Mouse (Mus musculus) MEL (cell line): Measurements from ENCODE around the gene Mfsd4b3. TPM values are rescaled to one million over a fixed set of nuclear protein-coding genes. Genes with fewer than 3 reads are reported as not detected.

Experiments
- DNase-seq: peaks from one replicate; pipeline ENCODE4 v3.0.0; 2011; ENCODE audit warnings: low read depth, low spot score
- H3K27ac ChIP-seq: 2 replicates; pipeline ENCODE4 v1.5.1; 2012; ENCODE audit warnings: low read depth, mild to moderate bottlenecking, control low read depth, low read length, moderate library complexity; ENCODE audit not compliant: control insufficient read depth
- H3K27me3 ChIP-seq, 2 experiments: fragments of 150-350 bp in 1 of 2; sonication (generic) in 1 of 2; 2 replicates each; pipeline ENCODE4 v1.6.1; 2012; ENCODE audit warnings: low read length in 2 of 2, mild to moderate bottlenecking in 2 of 2, improper control_type of control experiment in 1 of 2, moderate library complexity in 1 of 2; ENCODE audit not compliant: insufficient read depth in 2 of 2, control insufficient read depth in 1 of 2
- H3K36me3 ChIP-seq, 2 experiments: 2 replicates each; pipeline ENCODE4 v1.6.1; 2012 to 2014; ENCODE audit warnings: low read length in 2 of 2, improper control_type of control experiment in 1 of 2, inconsistent platforms in 1 of 2, mild to moderate bottlenecking in 1 of 2; ENCODE audit not compliant: insufficient read depth in 2 of 2, control insufficient read depth in 1 of 2
- H3K4me1 ChIP-seq, 2 experiments: fragments of 150-350 bp in 1 of 2; sonication (generic) in 1 of 2; 2 replicates each; pipeline ENCODE4 v1.6.1; 2012; ENCODE audit warnings: low read length in 2 of 2, improper control_type of control experiment in 1 of 2, mild to moderate bottlenecking in 1 of 2; ENCODE audit not compliant: insufficient read depth in 2 of 2, control insufficient read depth in 1 of 2
- H3K4me3 ChIP-seq, 2 experiments: fragments of 150-350 bp in 1 of 2; sonication (generic) in 1 of 2; 2 replicates each; pipeline ENCODE4 v1.5.1; 2012; ENCODE audit warnings: low read depth in 2 of 2, low read length in 2 of 2, mild to moderate bottlenecking in 2 of 2, moderate library complexity in 2 of 2, control low read depth in 1 of 2, improper control_type of control experiment in 1 of 2; ENCODE audit not compliant: control insufficient read depth in 1 of 2, insufficient read depth in 1 of 2
- H3K79me2 ChIP-seq: 2 replicates; pipeline ENCODE4 v1.6.1; 2012; ENCODE audit warnings: mild to moderate bottlenecking, low read length, moderate library complexity; ENCODE audit not compliant: control insufficient read depth, poor library complexity, insufficient read depth
- H3K9ac ChIP-seq: 2 replicates; pipeline ENCODE4 v1.6.1; 2012; ENCODE audit warnings: low read depth, mild to moderate bottlenecking, control low read depth, low read length, moderate library complexity; ENCODE audit not compliant: control insufficient read depth, poor library complexity, severe bottlenecking
- H3K9me3 ChIP-seq: fragments of 150-350 bp; sonication (generic); replicated peaks from 2 replicates; pipeline ENCODE4 v1.6.1; 2012; ENCODE audit warnings: mild to moderate bottlenecking, low read length, improper control_type of control experiment, moderate library complexity; ENCODE audit not compliant: insufficient read depth
- BHLHE40 ChIP-seq: IDR thresholded peaks from 2 replicates; pipeline ENCODE4 v1.6.1; 2012; ENCODE audit warnings: low read depth, mild to moderate bottlenecking, inconsistent platforms, low read length, improper control_type of control experiment, borderline replicate concordance
- CHD1 ChIP-seq: IDR thresholded peaks from 2 replicates; pipeline ENCODE4 v1.6.1; 2012; ENCODE audit warnings: low read depth, mild to moderate bottlenecking, inconsistent platforms, low read length, improper control_type of control experiment
- CHD2 ChIP-seq: IDR thresholded peaks from 2 replicates; pipeline ENCODE4 v1.6.1; 2011; ENCODE audit warnings: low read length, improper control_type of control experiment
- CTCF ChIP-seq, 3 experiments: IDR thresholded peaks in 2 of 3; conservative IDR thresholded peaks in 1 of 3; 2 replicates each; pipeline ENCODE4 v1.5.1; 2011 to 2012; ENCODE audit warnings: low read length in 3 of 3, low read depth in 2 of 3, mild to moderate bottlenecking in 2 of 3, improper control_type of control experiment in 1 of 3, inconsistent platforms in 1 of 3, mixed read lengths in 1 of 3, moderate library complexity in 1 of 3; ENCODE audit not compliant: control insufficient read depth in 1 of 3, insufficient read depth in 1 of 3, poor library complexity in 1 of 3, severe bottlenecking in 1 of 3
- E2F4 ChIP-seq: IDR thresholded peaks from 2 replicates; pipeline ENCODE4 v1.6.1; 2011; ENCODE audit warnings: low read depth, low read length, improper control_type of control experiment, borderline replicate concordance
- EP300 ChIP-seq, 2 experiments: IDR thresholded peaks; 2 replicates each; pipeline ENCODE4 v1.6.1; 2011; ENCODE audit warnings: improper control_type of control experiment in 2 of 2, low read length in 2 of 2, low read depth in 1 of 2, mild to moderate bottlenecking in 1 of 2
- ETS1 ChIP-seq: IDR thresholded peaks from 2 replicates; pipeline ENCODE4 v1.6.1; 2012; ENCODE audit warnings: low read depth, mild to moderate bottlenecking, inconsistent platforms, low read length, improper control_type of control experiment, moderate library complexity
- GABPA ChIP-seq: IDR thresholded peaks from 2 replicates; pipeline ENCODE4 v1.6.1; 2012; ENCODE audit warnings: low read depth, mild to moderate bottlenecking, inconsistent platforms, low read length, improper control_type of control experiment, moderate library complexity
- GATA1 ChIP-seq: IDR thresholded peaks from 2 replicates; pipeline ENCODE4 v1.6.1; 2011; ENCODE audit warnings: low read depth, low read length, improper control_type of control experiment
- MAFK ChIP-seq: IDR thresholded peaks from 2 replicates; pipeline ENCODE4 v1.6.1; 2011; ENCODE audit warnings: low read depth, mild to moderate bottlenecking, low read length, improper control_type of control experiment, borderline replicate concordance
- MAZ ChIP-seq: IDR thresholded peaks from 2 replicates; pipeline ENCODE4 v1.6.1; 2012; ENCODE audit warnings: low read depth, mild to moderate bottlenecking, inconsistent platforms, low read length, improper control_type of control experiment
- MEF2A ChIP-seq: IDR thresholded peaks from 2 replicates; pipeline ENCODE4 v1.6.1; 2014; ENCODE audit warnings: low read depth, mild to moderate bottlenecking, inconsistent platforms, low read length, improper control_type of control experiment; ENCODE audit not compliant: poor library complexity, insufficient replicate concordance, severe bottlenecking; ENCODE audit errors: extremely low read depth
- MXI1 ChIP-seq: IDR thresholded peaks from 2 replicates; pipeline ENCODE4 v1.6.1; 2011; ENCODE audit warnings: mild to moderate bottlenecking, low read depth, low read length, improper control_type of control experiment
- NELFE ChIP-seq: IDR thresholded peaks from 2 replicates; pipeline ENCODE4 v1.6.1; 2011; ENCODE audit warnings: low read depth, low read length, improper control_type of control experiment
- POLR2A ChIP-seq, 2 experiments: IDR thresholded peaks; 2 replicates each; pipeline ENCODE4 v1.6.1; 2011 to 2012; ENCODE audit warnings: low read length in 2 of 2, mild to moderate bottlenecking in 2 of 2, control low read depth in 1 of 2, improper control_type of control experiment in 1 of 2, low read depth in 1 of 2, moderate library complexity in 1 of 2; ENCODE audit not compliant: control insufficient read depth in 1 of 2, insufficient read depth in 1 of 2, poor library complexity in 1 of 2
- POLR2AphosphoS5 ChIP-seq: IDR thresholded peaks from 2 replicates; pipeline ENCODE4 v1.6.1; 2012; ENCODE audit warnings: low read depth, borderline replicate concordance, mild to moderate bottlenecking, inconsistent platforms, low read length, moderate library complexity, mixed read lengths
- RCOR1 ChIP-seq: IDR thresholded peaks from 2 replicates; pipeline ENCODE4 v1.6.1; 2012; ENCODE audit warnings: low read depth, mild to moderate bottlenecking, inconsistent platforms, low read length, improper control_type of control experiment
- SIN3A ChIP-seq: IDR thresholded peaks from 2 replicates; pipeline ENCODE4 v1.6.1; 2012; ENCODE audit warnings: low read length, improper control_type of control experiment, inconsistent platforms
- SMC3 ChIP-seq: IDR thresholded peaks from 2 replicates; pipeline ENCODE4 v1.6.1; 2011; ENCODE audit warnings: low read depth, low read length, improper control_type of control experiment
- TAL1 ChIP-seq: IDR thresholded peaks from 2 replicates; pipeline ENCODE4 v1.6.1; 2012; ENCODE audit warnings: mild to moderate bottlenecking, inconsistent platforms, low read length, moderate library complexity, mixed read lengths
- TCF12 ChIP-seq: IDR thresholded peaks from 2 replicates; pipeline ENCODE4 v1.6.1; 2014; ENCODE audit warnings: low read depth, mild to moderate bottlenecking, inconsistent platforms, low read length, improper control_type of control experiment, moderate library complexity
- USF1 ChIP-seq: IDR thresholded peaks from 2 replicates; pipeline ENCODE4 v1.6.1; 2014; ENCODE audit warnings: low read depth, mild to moderate bottlenecking, inconsistent platforms, low read length, improper control_type of control experiment, moderate library complexity
- USF2 ChIP-seq, 2 experiments: IDR thresholded peaks; 2 replicates each; pipeline ENCODE4 v1.6.1; 2011 to 2012; ENCODE audit warnings: improper control_type of control experiment in 2 of 2, low read length in 2 of 2, borderline replicate concordance in 1 of 2, inconsistent platforms in 1 of 2, low read depth in 1 of 2, mild to moderate bottlenecking in 1 of 2; ENCODE audit not compliant: insufficient read depth in 1 of 2
- ZC3H11A ChIP-seq: IDR thresholded peaks from 2 replicates; pipeline ENCODE4 v1.6.1; 2012; ENCODE audit warnings: low read depth, mild to moderate bottlenecking, inconsistent platforms, low read length, improper control_type of control experiment
- ZKSCAN1 ChIP-seq: IDR thresholded peaks from 2 replicates; pipeline ENCODE4 v1.6.1; 2012; ENCODE audit warnings: low read depth, mild to moderate bottlenecking, inconsistent platforms, low read length, improper control_type of control experiment, moderate library complexity
- ZMIZ1 ChIP-seq: IDR thresholded peaks from 2 replicates; pipeline ENCODE4 v1.6.1; 2012; ENCODE audit warnings: low read depth, mild to moderate bottlenecking, inconsistent platforms, low read length, improper control_type of control experiment, moderate library complexity
- polyA plus RNA-seq, 2 experiments: library from polyadenylated mRNA; stranded (reverse) in 1 of 2; unstranded in 1 of 2; fragments of >175 nt in 1 of 2; fragments of >200 nt in 1 of 2; gene quantifications; 2 replicates each; pipeline versions ENCODE4 v1.2.1 to v1.2.4; 2012; ENCODE audit warnings: low replicate concordance in 2 of 2, low read depth in 1 of 2; ENCODE audit not compliant: insufficient read length in 2 of 2, insufficient read depth in 1 of 2, missing spikeins in 1 of 2
- total RNA-seq: library from RNA; depleted of rRNA; stranded (reverse); fragments of 300-350 nt; gene quantifications from 2 replicates; pipeline ENCODE4 v1.2.3, GENCODE M21; 2012

Gene Mfsd4b3
- total and polyA plus RNA-seq, 3 experiments, result not detected

DNA sequence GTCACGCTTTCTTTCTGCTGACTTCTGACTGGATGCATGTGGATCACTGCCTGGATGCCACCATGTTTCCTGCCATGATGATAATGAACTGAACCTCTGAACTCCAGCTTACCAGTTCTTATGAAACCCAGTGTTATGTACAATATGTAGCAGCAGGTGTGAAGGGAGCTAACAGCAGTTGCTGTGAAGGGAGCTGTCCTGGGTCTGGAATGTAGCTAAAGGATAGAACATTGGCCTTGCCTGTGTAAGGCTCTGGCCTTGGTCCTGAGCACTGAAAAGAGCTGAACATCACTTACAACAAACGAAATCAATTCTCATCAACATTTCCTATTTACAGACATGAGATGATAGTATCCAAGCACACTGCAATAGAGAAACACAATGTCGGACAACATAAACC, 7.6 kb upstream of the Mfsd4b3 start:
- Histone ChIP-seq H3K36me3 (no peaks in the 10 kb centered on the region), H3K4me3 (no peak overlapping the region), H3K9me3 (no peaks in the 10 kb centered on the region), H3K4me1 (no peaks in the 10 kb centered on the region), H3K79me2 (no peaks in the 10 kb centered on the region), H3K9ac (no peak overlapping the region), H3K27me3 (no peaks in the 10 kb centered on the region), H3K27ac (no peak overlapping the region)
- DNase-seq, result peak; percentile 63
- peak; percentile 86 for TF ChIP-seq SIN3A
- peak; percentile 76 for TF ChIP-seq MXI1
- TF ChIP-seq SMC3, result no peak
- no peak for TF ChIP-seq USF2 (IDR thresholded peaks at IDR 0.05; ENCODE audit: borderline replicate concordance in 1 of 2, insufficient read depth in 1 of 2, low read depth in 1 of 2, low read length in 2 of 2)

DNA sequence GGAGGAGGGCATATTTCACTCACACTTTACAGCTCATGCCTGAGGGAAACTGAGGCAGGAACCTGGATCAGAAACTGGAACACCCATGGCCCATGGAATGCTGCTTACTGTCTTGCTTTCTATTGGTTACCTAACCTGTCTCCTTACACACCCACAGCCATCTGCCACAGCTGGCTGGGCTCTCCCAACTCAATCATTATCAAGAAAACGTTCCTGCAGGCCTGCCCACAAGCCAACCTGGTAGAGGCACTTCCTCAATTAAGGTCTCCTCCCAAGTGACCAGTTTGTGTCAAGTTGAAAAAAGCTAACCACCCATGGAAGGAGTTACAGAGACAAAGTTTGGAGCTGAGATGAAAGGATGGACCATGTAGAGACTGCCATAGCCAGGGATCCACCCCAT, 2.0 kb upstream of the Mfsd4b3 start:
- Histone ChIP-seq H3K9me3 (no peaks in the 10 kb centered on the region), H3K79me2 (no peaks in the 10 kb centered on the region), H3K4me1 (peaks cover 0 to 6% of the 10 kb centered on the region in 2 experiments; a peak in 2 of 4 replicates), H3K36me3 (peaks cover 0 to 5% of the 10 kb centered on the region in 2 experiments; a peak in 2 of 4 replicates), H3K9ac (no peak overlapping the region), H3K27me3 (no peaks in the 10 kb centered on the region), H3K27ac (no peak overlapping the region), H3K4me3 (no peak overlapping the region)
- peak; percentile 71 for DNase-seq
- TF ChIP-seq EP300 (IDR thresholded peaks at IDR 0.05; ENCODE audit: low read depth in 1 of 2, low read length in 2 of 2) (peak; percentile 58 to 65; a peak in 3 of 4 replicates), TAL1 (peak; percentile 73), ZMIZ1 (no peak), POLR2A (IDR thresholded peaks at IDR 0.05; ENCODE audit: control insufficient read depth in 1 of 2, insufficient read depth in 1 of 2, low read depth in 1 of 2, low read length in 2 of 2, poor library complexity in 1 of 2) (no peak), GABPA (no peak), MAZ (no peak), E2F4 (no peak), ZC3H11A (no peak), ZKSCAN1 (no peak), GATA1 (0 out of 2 replicates have a peak, but pooled peaks have one; percentile 32), TCF12 (peak; percentile 83), ETS1 (peak; percentile 70)

DNA sequence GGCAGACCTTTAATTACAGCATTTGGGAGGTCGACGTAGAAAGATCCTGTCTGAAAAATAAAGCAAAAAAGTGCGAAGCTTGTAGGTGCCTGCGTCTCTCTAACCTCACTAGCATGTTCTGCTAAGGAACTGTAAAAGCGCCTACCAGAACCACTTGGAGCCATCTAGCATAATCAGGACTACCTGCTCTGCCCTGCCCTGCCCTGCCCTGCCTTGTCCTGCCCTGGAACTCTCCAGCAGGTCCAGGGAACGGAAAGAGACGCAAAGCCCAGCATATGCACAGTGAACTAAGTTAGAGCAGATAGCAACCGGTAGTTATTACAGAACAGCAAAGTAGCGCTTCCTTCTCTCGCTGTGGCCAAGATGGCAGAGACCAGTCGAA, 479 bp upstream of the Mfsd4b3 start:
- Histone ChIP-seq H3K9me3 (no peaks in the 10 kb centered on the region), H3K27ac (no peak overlapping the region), H3K36me3 (peaks cover 0 to 5% of the 10 kb centered on the region in 2 experiments; a peak in 2 of 4 replicates), H3K27me3 (no peaks in the 10 kb centered on the region), H3K79me2 (no peaks in the 10 kb centered on the region), H3K4me3 (no peak overlapping the region), H3K4me1 (peaks cover 0 to 6% of the 10 kb centered on the region in 2 experiments; a peak in 2 of 4 replicates), H3K9ac (no peak overlapping the region)
- no peak for DNase-seq
- TF ChIP-seq CHD1 (no peak), ZMIZ1 (no peak), CTCF (IDR thresholded peaks at IDR 0.05 in 2 of 3, conservative IDR thresholded peaks at IDR 0.05 in 1 of 3; ENCODE audit: control insufficient read depth in 1 of 3, insufficient read depth in 1 of 3, low read depth in 2 of 3, low read length in 3 of 3, poor library complexity in 1 of 3, severe bottlenecking in 1 of 3) (no peak), MXI1 (no peak), EP300 (IDR thresholded peaks at IDR 0.05; ENCODE audit: low read depth in 1 of 2, low read length in 2 of 2) (no peak), MAFK (no peak), RCOR1 (no peak), ZKSCAN1 (no peak), USF1 (no peak), POLR2AphosphoS5 (no peak), ZC3H11A (no peak; the same call in 1 of the 2 replicates), CHD2 (no peak), NELFE (no peak), MEF2A (no peak), BHLHE40 (no peak), SIN3A (no peak)
